Mouse (Mus musculus) ES-Bruce4 (cell line): ENCODE measurements at regions not wholly inside any gene's neighbourhood (a gene's known extent, or its start where the extent isn't known, plus 50 kb on each side); places are given as distances from the start of the nearest gene placed in this dataset.

Experiments
- H3K27ac ChIP-seq: 2 replicates; pipeline ENCODE4 v1.5.1; 2012; ENCODE audit warnings: low read length, inconsistent platforms; ENCODE audit not compliant: insufficient read depth
- H3K27me3 ChIP-seq: 2 replicates; pipeline ENCODE4 v1.6.1; 2012; ENCODE audit warnings: mild to moderate bottlenecking, low read length, inconsistent platforms; ENCODE audit not compliant: control insufficient read depth, poor library complexity, insufficient read depth, severe bottlenecking
- H3K36me3 ChIP-seq: 2 replicates; pipeline ENCODE4 v1.6.1; 2012; ENCODE audit warnings: inconsistent platforms, mild to moderate bottlenecking, low read length, moderate library complexity; ENCODE audit not compliant: control insufficient read depth, poor library complexity, insufficient read depth, severe bottlenecking
- H3K4me1 ChIP-seq: one replicate; pipeline ENCODE4 v1.8.1; 2011; ENCODE audit warnings: low read length; ENCODE audit not compliant: control insufficient read depth, insufficient read depth
- H3K4me3 ChIP-seq: 2 replicates; pipeline ENCODE4 v1.5.1; 2011; ENCODE audit warnings: low read depth, mild to moderate bottlenecking, low read length
- H3K9ac ChIP-seq: 2 replicates; pipeline ENCODE4 v1.6.1; 2012; ENCODE audit warnings: low read depth, mild to moderate bottlenecking, inconsistent platforms; ENCODE audit not compliant: poor library complexity, severe bottlenecking
- H3K9me3 ChIP-seq: replicated peaks from 2 replicates; pipeline ENCODE4 v1.6.1; 2012; ENCODE audit warnings: mild to moderate bottlenecking, low read length, inconsistent platforms; ENCODE audit not compliant: control insufficient read depth, poor library complexity, insufficient read depth, severe bottlenecking
- CTCF ChIP-seq: IDR thresholded peaks from one replicate; pipeline ENCODE4 v1.8.1; 2011; ENCODE audit warnings: low read depth, low read length
- EP300 ChIP-seq: IDR thresholded peaks from 2 replicates; pipeline ENCODE4 v1.6.1; 2011; ENCODE audit warnings: low read depth, low read length; ENCODE audit not compliant: insufficient read depth
- POLR2A ChIP-seq: IDR thresholded peaks from one replicate; pipeline ENCODE4 v1.8.1; 2011; ENCODE audit warnings: low read length; ENCODE audit not compliant: insufficient read depth

- TF ChIP-seq POLR2A (no peak), CTCF (no peak), EP300 (no peak)
- no peaks in the 10 kb centered on the region for H3K36me3 ChIP-seq
- no peaks in the 10 kb centered on the region for H3K27me3 ChIP-seq
- H3K9ac ChIP-seq = no peak overlapping the region
- no peaks in the 10 kb centered on the region for H3K9me3 ChIP-seq
- H3K27ac ChIP-seq = no peak overlapping the region
- H3K4me3 ChIP-seq = no peak overlapping the region
- no peaks in the 10 kb centered on the region for H3K4me1 ChIP-seq
Observed at GRCm38 (mm10) chr7:129902256-129902655, 310.6 kb downstream of the Wdr11 start.

DNA sequence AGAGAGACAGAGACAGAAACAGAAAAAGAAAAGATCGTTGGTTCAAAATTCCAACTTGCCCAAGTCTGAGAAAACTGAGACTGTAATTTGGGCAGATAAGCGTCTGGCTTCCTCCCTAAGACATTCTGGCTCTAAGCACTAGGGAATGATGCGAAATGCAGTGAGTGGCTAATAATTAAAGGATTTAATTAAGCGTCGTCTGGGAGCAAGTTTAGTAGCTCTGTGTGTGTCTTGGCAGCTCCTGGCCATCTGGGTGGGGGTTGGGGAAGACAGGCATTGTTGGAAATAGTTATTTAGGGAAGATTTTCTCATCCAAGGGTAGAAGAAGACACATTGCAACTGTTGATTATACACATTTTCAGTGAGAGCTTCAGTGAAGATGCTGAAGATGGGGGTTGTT, 311.5 kb downstream of the Wdr11 start:
- no peaks in the 10 kb centered on the region for H3K9me3 ChIP-seq
- no peaks in the 10 kb centered on the region for H3K36me3 ChIP-seq
- no peak for TF ChIP-seq EP300
- TF ChIP-seq POLR2A = no peak
- no peak for TF ChIP-seq CTCF
- no peak overlapping the region for H3K27ac ChIP-seq
- no peaks in the 10 kb centered on the region for H3K27me3 ChIP-seq
- no peak overlapping the region for H3K4me3 ChIP-seq
- no peaks in the 10 kb centered on the region for H3K4me1 ChIP-seq
- no peak overlapping the region for H3K9ac ChIP-seq

GRCm38 (mm10) chr7:129906131-129906530, 314.5 kb downstream of the Wdr11 start:
- TF ChIP-seq CTCF (no peak), EP300 (no peak), POLR2A (no peak)
- Histone ChIP-seq H3K9ac (no peak overlapping the region), H3K36me3 (no peaks in the 10 kb centered on the region), H3K9me3 (no peaks in the 10 kb centered on the region), H3K27me3 (no peaks in the 10 kb centered on the region), H3K4me1 (no peaks in the 10 kb centered on the region), H3K4me3 (no peak overlapping the region), H3K27ac (no peak overlapping the region)

DNA sequence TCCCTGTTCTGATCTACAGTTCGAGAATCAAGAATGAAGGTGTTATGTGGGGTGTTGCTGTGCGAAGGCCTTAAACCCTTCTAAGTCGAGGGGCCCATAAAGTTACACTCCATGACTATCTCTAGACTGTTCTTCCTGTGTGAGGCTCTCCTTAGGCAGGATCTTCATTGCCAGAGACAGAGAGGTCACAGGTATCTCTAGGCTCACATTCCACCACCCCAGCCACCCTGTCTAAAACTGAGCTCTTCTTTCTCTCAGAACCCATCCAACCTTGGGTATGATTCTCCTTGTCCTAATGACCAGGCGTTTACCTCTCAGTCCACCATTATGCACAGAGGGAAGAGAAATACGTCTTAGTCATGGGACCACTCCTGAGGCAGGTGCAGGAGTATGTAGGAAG, 317.2 kb downstream of the Wdr11 start:
- Histone ChIP-seq H3K4me3 (no peak overlapping the region), H3K27ac (no peak overlapping the region), H3K4me1 (no peaks in the 10 kb centered on the region), H3K27me3 (no peaks in the 10 kb centered on the region), H3K36me3 (no peaks in the 10 kb centered on the region), H3K9ac (no peak overlapping the region), H3K9me3 (no peaks in the 10 kb centered on the region)
- TF ChIP-seq CTCF = no peak
- TF ChIP-seq POLR2A = no peak
- no peak for TF ChIP-seq EP300

- H3K27me3 ChIP-seq = no peaks in the 10 kb centered on the region
- no peaks in the 10 kb centered on the region for H3K36me3 ChIP-seq
- no peak for TF ChIP-seq POLR2A
- no peak for TF ChIP-seq CTCF
- TF ChIP-seq EP300 = no peak
- no peaks in the 10 kb centered on the region for H3K4me1 ChIP-seq
- H3K9me3 ChIP-seq = no peaks in the 10 kb centered on the region
- H3K4me3 ChIP-seq = no peak overlapping the region
- H3K27ac ChIP-seq = no peak overlapping the region
- no peak overlapping the region for H3K9ac ChIP-seq
Observed at GRCm38 (mm10) chr7:129909730-129910129, 318.1 kb downstream of the Wdr11 start.

GRCm38 (mm10) chr7:129910826-129911225, 319.2 kb downstream of the Wdr11 start:
- no peaks in the 10 kb centered on the region for H3K36me3 ChIP-seq
- H3K4me1 ChIP-seq = no peaks in the 10 kb centered on the region
- H3K4me3 ChIP-seq = no peak overlapping the region
- H3K27ac ChIP-seq = no peak overlapping the region
- no peaks in the 10 kb centered on the region for H3K27me3 ChIP-seq
- TF ChIP-seq CTCF (no peak), POLR2A (no peak), EP300 (no peak)
- no peak overlapping the region for H3K9ac ChIP-seq
- H3K9me3 ChIP-seq = no peaks in the 10 kb centered on the region

GRCm38 (mm10) chr7:129914871-129915270, 323.2 kb downstream of the Wdr11 start:
- H3K4me1 ChIP-seq = no peaks in the 10 kb centered on the region
- H3K27me3 ChIP-seq = no peaks in the 10 kb centered on the region
- H3K36me3 ChIP-seq = no peaks in the 10 kb centered on the region
- H3K4me3 ChIP-seq = no peak overlapping the region
- no peak overlapping the region for H3K27ac ChIP-seq
- TF ChIP-seq CTCF = no peak
- no peak for TF ChIP-seq POLR2A
- no peak for TF ChIP-seq EP300
- H3K9ac ChIP-seq = no peak overlapping the region
- H3K9me3 ChIP-seq = no peaks in the 10 kb centered on the region
